18 mouse cellular contexts compared by ENCODE assay signal in the genomic region with DNA sequence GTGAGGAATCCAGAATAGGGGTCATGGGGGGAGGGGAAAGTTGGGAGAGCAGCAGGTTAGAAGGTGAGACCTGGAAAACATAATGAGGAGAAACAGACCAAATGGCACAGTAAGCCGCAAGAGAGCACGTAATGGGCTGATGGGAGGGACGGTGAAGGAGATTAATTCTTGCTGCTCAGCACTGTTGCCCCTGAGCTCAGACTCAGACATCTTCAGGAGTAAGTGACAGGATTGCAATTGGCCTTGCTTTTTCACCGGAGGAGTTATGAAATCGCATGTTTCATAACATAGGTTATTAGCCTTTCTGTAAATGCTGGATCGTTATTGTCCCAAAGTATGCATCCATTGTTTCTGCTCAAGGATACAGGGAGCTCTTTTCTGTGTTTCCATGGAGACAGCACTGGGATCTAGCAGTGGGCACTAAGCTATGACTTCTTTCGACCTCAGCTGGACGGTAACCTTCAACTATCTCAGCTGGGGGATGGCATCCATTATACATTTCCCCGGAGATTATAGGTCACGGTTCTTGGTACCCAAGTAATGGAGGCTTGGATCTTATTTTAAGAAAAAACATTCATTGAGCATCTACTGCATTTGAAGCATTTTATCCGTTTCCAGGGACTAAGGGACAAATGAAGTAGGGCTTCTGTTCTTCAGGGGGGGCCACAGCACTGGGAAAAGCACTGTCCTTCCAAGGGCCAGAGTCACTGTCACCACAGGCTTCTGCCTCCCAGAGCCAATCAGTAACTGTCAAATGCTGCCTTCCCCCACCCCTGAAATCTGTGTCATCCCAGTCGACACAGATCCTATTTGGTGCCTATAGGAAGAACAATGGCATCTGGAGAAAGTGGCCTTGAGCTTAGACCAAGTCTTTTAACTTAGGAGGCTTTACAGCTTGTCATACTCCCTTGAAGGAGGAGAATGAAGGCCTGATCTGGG.
A peak's percentile ranks its signal among the peaks of the same experiment; 100 is the strongest.
DNase-seq lines count a peak whose midpoint lies in the region; ATAC-seq lines count a peak whose summit lies in the region.
"Had no signal": no experiment of that assay in that cellular context is flagged by ENCODE, and none has a peak within 500 bp of the region (broad histone marks: within the 10 kb centered on the region; RNA-seq: fewer than 3 reads in every experiment).

No protein-coding gene starts in this region.

- H3K4me3 ChIP-seq in hindbrain, embryonic 12.5 days = no peak overlapping the region
- H3K4me3 ChIP-seq in midbrain, embryonic 13.5 days (replicated peaks) = no peak overlapping the region
- H3K4me3 ChIP-seq: embryonic facial prominence, embryonic 10.5 days; left cerebral cortex, adult 2 months; limb, embryonic 12.5 days; liver, embryonic 13.5 days; lung, embryonic 15.5 days; myocyte had no signal

- H3K9ac ChIP-seq in hindbrain, embryonic 12.5 days = no peak overlapping the region
- no peak overlapping the region for H3K9ac ChIP-seq in midbrain, embryonic 13.5 days (replicated peaks)
- H3K9ac ChIP-seq: limb, embryonic 12.5 days; liver, embryonic 13.5 days; lung, embryonic 15.5 days had no signal

- peak; percentile 64 for DNase-seq in heart, adult 11 months
- DNase-seq in heart, postnatal 4 days = no peak
- DNase-seq in retina, embryonic 14.5 days (ENCODE audit: low spot score) = peak; percentile 24
- DNase-seq in ovary, postnatal 10 days (ENCODE audit: low spot score) = no peak
- DNase-seq in B cell, adult 2 months = no peak
- DNase-seq: cerebellum, postnatal 25 days; gastrocnemius, postnatal 25 days; kidney, adult 9 months; liver, embryonic 13.5 days; thymus, postnatal 14 days had no signal

- H3K27me3 ChIP-seq in hindbrain, embryonic 12.5 days = no peaks in the 10 kb centered on the region
- H3K27me3 ChIP-seq in midbrain, embryonic 13.5 days = no peaks in the 10 kb centered on the region
- H3K27me3 ChIP-seq: limb, embryonic 12.5 days; liver, embryonic 13.5 days; lung, embryonic 15.5 days had no signal

- peak overlapping the region; percentile 56 for H3K27ac ChIP-seq in hindbrain, embryonic 12.5 days
- H3K27ac ChIP-seq in midbrain, embryonic 13.5 days = peak overlapping the region; percentile 62
- H3K27ac ChIP-seq: embryonic facial prominence, embryonic 10.5 days; left cerebral cortex, adult 2 months; limb, embryonic 12.5 days; liver, embryonic 13.5 days; lung, embryonic 15.5 days had no signal

- H3K36me3 ChIP-seq in hindbrain, embryonic 12.5 days = no peaks in the 10 kb centered on the region
- H3K36me3 ChIP-seq in midbrain, embryonic 13.5 days = no peaks in the 10 kb centered on the region
- H3K36me3 ChIP-seq: embryonic facial prominence, embryonic 10.5 days; limb, embryonic 12.5 days; liver, embryonic 13.5 days; lung, embryonic 15.5 days had no signal

- no peaks in the 10 kb centered on the region for H3K9me3 ChIP-seq in hindbrain, embryonic 12.5 days (replicated peaks)
- H3K9me3 ChIP-seq in midbrain, embryonic 13.5 days = no peaks in the 10 kb centered on the region
- H3K9me3 ChIP-seq: embryonic facial prominence, embryonic 10.5 days; limb, embryonic 12.5 days; liver, embryonic 13.5 days; lung, embryonic 15.5 days had no signal

- peaks cover 4% of the 10 kb centered on the region for H3K4me1 ChIP-seq in hindbrain, embryonic 12.5 days
- H3K4me1 ChIP-seq in midbrain, embryonic 13.5 days (replicated peaks) = peaks cover 19% of the 10 kb centered on the region
- H3K4me1 ChIP-seq: liver, embryonic 13.5 days; lung, embryonic 15.5 days had no signal

- no peak overlapping the region for H3K4me2 ChIP-seq in hindbrain, embryonic 12.5 days (replicated peaks)
- no peak overlapping the region for H3K4me2 ChIP-seq in midbrain, embryonic 13.5 days (replicated peaks)
- H3K4me2 ChIP-seq: limb, embryonic 12.5 days; liver, embryonic 13.5 days; lung, embryonic 15.5 days had no signal

- no peak for ATAC-seq in hindbrain, embryonic 12.5 days (ENCODE audit: low FRiP score)
- ATAC-seq in midbrain, embryonic 13.5 days = peak; percentile 69; the same call in 1 of the 2 replicates
- ATAC-seq in inflammation-experienced regulatory T-cells, adult 6 months = no peak

- 49% methylated on average over 12 of the region's 12 CpGs for WGBS in hindbrain, embryonic 12.5 days
- WGBS in midbrain, embryonic 13.5 days = 22% methylated on average over 12 of the region's 12 CpGs

Comparison
In these comparisons a context has a peak if more than half of its experiments do, and no peak if none do; other contexts are left out.
1. DNase-seq: peak in heart, adult 11 months (single experiment) and retina, embryonic 14.5 days (single experiment); none in heart, postnatal 4 days (single experiment), ovary, postnatal 10 days (single experiment) and B cell, adult 2 months (0 of 2).